Mouse (Mus musculus): ENCODE data around the gene Kmt5c.

DNA sequence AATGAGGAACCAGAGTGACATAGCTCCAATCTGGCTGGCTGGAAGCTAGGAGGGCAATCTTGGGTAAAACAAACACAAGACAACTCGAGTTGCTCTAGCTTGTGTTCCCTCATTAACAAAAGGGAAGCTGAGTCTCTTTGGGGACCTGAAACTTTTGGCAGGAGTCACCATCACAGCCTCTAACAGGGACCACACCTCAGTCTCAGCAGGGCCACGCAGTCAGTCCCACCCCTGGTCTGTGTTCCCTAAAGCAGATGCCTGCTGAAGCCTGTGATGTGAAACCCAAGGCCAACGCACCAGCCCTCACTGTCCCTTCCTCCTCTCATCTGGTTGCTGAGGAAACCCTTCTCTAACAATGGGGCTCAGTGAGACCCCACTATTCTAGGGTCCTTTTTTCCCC, 42.2 kb downstream of the Kmt5c start:
- TF ChIP-seq CTCF (IDR thresholded peaks at IDR 0.05; ENCODE audit: low read depth, low read length) (no peak), POLR2A (IDR thresholded peaks at IDR 0.05; ENCODE audit: extremely low read depth, insufficient read depth, low read length) (no peak)

Data from liver, adult 2 months (tissue).